Mouse (Mus musculus) thymus, postnatal 14 days (tissue): ENCODE measurements around the gene Camta1.

Experiments used
- DNase-seq: peaks from one replicate; pipeline ENCODE4 v3.0.0; 2021

Gene Camta1

DNA sequence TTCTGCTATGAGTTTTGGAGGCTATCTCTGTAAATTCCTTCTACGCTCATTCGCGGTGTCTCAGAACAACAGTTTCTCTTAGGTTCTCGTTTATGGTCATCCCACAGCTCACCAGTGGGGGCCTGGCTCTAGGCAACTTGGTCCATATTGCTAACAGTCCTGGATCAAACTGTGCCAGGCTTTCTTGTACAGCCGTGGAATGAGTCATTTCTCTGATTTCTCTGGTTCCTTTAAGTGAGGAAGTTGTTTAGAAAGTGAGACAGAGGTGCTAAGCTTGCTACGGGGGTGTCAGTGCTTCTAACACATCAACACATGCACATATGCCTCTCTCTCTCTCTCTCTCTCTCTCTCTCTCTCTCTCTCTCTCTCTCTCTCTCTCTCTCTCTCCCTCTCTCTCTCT is 355.0 kb downstream of the Camta1 start:
- DNase-seq = no peak

DNA sequence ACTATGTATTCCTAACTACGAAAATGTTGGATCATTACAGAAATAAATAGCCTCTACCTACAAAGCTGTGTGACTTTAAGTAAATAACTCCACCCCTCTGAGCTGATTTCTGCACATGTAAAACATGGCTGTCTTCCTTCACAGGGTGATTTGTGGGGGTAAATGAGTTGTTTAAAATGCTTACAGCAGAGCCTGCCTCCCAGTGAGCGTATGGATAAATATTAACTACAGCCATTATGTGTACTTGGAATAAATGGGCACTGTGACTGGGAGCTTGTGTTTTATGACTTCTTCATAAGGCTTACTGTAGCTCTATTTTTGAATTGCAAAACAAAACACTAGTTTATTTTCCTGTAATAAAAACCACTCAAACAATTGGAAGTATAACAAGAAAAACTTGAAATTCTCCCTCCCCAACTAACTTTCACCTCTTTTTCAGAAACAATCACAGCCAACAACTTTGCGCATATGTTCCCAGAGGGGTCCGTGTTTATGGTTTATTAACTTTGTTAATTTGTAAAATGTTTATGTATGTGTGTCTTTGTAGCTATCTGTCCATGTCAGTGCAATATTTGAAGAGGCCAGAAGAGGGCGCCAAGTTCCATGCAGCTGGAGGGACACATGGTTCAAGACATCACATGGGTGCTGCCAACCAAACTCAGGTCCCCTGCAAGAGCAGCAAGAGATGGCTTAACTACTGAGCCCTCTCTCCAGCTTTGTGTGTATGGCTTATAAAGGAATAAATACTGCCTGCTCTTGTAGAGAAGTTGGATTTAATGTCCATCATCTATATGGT is 363.0 kb downstream of the Camta1 start:
- no peak for DNase-seq

DNA sequence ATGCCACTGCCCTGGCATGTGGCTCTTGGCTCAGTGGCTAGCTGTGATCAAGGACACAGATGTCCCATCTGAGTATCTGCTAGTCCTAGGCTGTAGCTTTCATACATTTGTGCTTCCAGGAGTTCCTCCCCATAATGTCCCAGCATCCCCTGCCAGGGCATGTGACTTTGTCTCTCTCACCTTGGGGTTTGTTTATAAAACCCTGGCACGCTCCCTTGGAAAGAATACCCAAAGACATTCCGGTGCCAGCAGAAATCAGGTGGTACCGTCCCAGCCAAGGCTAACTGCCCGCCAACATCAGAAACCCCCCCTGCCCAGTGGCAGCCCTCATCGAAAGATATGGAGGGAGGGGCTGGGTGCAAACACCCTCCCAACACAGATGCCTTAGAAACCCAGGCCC is 365.1 kb downstream of the Camta1 start:
- DNase-seq = no peak

DNA sequence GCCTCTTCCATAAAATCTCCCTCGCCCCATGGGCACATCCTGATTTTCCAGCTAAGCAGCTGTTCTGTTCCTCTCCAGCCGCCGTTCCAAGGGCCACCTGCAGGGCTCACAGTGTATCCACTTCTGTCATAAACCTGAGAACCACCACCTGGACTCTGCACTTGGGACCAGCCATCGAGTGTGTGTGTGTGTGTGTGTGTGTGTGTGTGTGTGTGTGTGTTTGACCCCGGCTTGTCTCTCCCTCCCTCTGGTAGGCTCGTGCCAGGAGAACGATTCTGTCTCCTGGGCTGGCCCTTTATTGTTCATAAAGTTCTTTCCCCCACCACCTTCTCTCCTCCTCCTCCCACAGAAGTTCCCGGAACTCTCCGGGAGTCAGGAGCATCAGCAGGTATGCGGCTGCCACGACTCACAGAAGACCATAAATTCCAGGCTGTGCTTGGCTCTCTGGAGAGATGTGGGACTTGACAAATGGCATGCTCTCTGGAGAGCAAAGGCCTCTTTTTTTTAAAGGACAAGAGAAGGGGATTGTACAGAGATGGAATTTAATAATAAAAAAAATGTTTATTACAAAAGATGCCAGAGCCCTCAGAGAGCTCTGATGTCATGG is 366.3 kb downstream of the Camta1 start:
- DNase-seq = no peak

DNA sequence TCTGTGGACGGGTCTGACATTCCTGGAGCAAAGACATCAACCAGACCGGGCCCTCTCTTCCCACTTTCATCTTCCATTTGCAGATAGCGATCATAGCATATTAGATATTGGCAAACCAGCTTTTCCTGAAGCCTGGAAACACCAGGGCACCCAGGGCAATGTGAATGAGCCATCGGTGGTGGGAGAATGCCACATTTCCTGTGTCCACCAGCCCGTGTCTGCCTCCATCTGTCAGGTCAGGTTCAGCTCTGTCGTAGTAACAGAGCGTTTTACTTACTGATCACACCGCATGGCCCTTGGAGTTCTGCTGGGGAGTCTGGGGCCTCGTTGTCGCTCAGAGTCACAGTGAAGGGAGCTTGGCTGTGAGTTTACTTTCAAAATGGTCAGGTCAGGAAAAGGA is 368.9 kb downstream of the Camta1 start:
- no peak for DNase-seq

DNA sequence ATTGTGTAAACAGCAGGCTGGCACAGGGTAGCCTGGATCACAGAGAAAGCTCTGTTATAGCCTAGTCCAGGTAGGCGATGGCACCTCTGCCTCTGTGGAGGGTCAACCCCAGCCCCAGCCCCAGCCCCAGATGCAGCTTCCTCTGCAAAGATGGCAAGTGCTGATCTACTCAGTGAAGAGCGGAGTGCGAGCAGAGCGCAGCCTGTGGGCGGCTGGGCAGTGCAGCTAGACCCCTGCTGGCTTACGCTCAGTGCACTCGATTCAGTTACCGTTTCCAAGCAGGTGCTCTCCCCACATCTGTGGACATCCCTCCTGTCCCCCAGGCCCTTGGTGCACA is 377.7 kb downstream of the Camta1 start:
- no peak for DNase-seq

DNA sequence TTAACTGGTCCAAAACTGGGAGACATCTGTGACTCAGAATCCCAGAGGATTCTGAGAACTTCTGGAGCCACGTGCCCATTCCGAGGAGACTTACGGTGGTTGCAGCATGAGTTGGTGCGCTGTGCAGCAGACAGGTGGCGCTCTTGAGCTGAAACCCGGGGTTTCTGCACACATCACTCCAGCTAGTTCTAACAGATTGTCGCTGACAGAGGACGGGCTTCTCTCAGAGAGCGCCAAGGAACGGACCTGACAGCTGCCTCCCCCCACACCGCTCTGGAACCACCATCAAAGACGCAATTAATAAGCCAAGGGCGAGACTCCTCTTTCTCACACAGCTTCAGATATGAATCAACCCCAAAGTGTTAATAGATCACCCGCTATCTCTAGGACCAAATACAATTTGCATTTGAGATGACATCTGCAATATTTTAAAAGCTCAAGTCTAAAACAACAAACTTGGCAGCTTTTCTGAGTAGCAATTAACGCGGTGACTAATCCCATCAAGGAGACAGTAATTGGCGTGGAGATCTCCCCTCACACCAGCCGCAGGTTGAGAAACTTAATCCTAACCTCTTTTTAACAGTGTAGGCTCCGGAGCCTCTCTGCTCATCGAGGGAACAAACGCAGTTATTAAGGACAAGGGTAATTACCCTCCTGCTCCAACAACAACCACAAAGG is 378.2 kb downstream of the Camta1 start:
- peak; percentile 14 for DNase-seq

DNA sequence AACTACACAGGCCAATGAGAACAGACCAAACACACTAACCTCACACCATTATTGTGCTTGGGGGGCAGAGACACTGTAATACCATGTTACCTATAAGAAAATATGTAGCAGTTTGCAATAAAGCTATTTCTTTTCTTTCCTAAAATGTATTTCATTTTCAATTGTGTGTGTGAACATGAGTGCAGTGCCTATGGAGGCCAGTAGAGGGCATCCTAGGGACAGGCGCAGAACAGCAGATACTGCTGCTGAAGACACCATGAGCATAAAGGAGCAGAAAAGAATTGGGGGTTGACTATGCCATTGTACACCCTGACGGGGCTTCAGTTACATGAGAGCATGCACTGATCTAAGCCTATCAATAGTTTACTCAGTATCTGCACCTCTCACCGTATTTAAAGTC is 380.7 kb downstream of the Camta1 start:
- DNase-seq = no peak

DNA sequence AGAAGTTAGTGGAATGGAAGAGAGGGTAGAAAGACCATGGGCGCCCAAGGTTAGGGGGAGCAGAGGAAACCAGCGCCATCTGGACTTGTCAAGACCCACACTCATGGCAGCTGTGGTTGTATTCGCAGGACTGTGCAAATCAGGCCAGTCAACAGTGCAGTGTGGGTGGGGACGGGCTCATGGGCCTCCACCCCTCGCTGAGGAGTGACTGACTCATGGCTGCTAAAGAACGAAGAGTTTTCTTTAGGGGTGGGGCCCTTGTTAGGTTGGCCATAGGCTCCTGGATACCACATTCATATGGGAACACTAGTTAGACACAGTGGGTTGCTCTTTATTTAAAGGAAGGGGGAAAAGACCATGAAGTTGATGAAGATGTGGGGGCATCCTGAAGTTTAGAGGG is 383.7 kb downstream of the Camta1 start:
- DNase-seq = no peak

DNA sequence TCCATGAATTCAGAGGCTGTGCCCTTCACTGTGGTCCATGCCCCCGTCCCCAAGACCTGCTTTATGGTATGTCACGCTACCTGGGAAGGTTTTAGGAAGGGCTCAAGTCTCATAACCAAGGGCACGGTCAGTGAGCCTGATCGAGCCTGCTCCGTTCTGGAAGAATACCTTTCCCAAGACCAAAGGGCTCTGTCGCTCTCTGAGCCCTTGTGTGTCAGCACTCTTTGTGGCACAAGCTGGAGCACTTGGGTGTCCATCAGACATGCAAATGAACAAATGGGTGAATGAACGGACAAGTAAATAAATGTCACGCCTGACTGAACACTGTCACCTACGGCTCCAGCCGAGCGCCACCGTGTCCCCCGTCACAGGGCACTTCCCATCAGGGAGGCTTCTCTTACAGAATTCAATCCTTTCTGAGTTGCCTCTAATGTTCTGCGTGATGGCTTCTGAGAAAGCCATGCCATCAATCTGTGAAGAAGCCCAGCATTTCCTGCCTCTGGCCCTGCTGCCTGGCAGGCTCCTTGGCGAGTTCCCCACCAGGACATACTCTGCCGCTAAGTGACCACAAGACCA is 386.7 kb downstream of the Camta1 start:
- DNase-seq = no peak

DNA sequence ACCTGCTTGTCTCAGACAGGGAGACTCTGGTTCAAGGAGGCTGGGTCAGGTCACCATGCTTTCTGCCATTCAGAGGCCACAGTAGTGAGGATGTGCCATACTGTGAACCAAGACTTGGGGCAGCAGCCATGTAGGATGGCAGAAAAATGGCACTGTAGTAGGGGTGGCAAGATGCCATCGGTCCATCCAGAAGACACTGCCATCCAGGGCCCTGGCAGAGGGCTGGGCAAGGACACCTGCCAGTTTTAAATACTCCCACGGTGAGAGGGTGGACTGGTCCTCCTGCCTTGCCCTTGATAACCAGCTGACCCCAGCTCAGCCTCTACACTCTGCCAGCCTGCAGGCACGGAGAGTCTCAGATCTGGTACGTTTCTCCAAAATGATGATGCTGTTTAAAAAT is 389.8 kb downstream of the Camta1 start:
- DNase-seq = no peak

DNA sequence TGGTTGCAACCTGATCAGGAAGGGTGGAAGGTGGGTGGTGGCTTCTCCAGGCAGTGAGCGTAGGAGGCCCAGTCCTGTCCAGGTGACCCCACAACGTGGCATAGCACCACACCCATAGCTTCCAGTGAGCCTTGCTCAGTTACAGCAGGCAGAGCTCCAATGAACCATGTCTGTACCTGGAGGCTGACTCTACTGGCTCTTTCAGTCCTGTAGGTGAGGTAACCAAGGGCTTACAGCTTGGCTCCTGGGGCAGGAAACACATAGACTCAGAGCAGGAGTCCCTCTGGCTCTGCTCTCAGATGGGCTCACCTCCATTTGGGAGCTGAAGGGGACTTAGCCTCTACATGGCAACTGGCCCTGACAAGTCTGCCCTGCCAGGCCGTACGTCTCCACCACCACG is 393.3 kb downstream of the Camta1 start:
- DNase-seq = no peak

DNA sequence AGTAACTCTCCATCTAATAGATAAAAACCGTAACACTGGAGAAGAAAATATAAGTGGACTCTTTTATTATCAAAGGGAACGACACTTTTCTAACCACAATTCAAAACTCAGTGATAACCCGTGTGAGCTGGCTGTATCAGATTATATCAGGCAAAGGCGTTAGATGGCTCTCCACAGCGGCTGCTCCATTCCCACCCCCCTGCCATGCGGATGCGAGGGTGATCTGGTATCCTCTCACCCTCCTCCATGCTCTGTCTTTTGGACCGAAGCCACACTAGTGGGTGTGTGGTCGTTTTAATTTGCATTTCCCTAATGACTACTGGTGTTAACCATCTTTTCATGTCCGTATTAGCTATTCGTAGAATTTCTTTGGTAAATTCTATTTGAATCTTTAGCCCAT is 403.0 kb downstream of the Camta1 start:
- DNase-seq = no peak

DNA sequence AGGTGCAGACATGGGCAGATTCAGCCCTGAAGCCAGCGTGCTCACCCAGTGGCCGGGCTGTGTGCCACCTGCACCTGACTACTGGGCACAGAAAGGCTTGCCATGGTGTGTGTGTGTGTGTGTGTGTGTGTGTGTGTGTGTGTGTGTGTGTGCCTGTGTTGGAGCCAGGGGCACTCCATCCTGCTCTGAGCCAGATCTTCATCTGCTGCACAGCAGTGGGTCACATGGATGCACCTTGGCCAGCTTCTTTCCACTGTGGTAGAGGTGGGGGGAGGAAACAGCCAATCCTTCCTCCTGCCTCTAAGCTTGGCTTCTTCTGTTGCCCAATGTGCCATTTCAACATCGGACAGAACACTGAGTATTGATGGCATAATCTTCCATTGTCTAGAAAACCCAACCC is 407.1 kb downstream of the Camta1 start:
- DNase-seq = no peak

DNA sequence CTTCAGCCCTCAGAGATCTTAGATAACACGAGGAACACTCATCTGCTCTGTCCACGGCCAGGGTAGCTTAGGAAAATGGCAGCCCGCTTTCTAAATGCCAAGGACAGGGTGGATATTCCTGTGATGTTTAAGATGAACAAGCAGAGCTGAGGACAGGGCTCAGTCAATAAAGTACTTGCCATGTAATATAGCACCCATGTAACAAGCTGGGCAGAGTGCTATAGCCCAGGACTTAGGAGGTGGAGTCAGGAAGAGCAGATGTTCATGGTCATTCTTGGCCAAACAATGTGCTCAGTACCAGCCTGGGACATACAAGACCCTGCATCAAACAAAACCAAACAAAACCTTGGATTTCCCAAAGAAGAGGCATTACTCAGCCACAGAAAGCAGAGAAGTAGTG is 407.6 kb downstream of the Camta1 start:
- DNase-seq = no peak

DNA sequence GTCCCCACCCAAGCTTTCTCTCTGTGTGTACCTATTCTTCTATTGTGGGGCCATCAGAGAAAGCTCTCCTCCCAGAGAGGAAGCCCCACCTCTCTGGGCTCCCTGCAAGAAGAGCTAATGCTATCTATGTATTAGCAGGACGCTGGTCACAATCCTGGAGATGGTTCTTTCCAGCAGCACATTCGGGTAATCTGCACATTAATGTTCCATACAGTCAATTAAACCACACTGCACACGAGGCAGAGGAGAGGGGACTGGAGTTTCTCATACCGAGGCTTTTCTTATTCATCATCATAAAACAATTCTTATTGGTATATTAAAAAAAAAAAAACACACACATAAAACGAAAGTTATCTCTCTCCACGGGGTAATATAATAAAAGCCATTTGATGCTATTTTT is 409.8 kb downstream of the Camta1 start:
- DNase-seq = no peak

DNA sequence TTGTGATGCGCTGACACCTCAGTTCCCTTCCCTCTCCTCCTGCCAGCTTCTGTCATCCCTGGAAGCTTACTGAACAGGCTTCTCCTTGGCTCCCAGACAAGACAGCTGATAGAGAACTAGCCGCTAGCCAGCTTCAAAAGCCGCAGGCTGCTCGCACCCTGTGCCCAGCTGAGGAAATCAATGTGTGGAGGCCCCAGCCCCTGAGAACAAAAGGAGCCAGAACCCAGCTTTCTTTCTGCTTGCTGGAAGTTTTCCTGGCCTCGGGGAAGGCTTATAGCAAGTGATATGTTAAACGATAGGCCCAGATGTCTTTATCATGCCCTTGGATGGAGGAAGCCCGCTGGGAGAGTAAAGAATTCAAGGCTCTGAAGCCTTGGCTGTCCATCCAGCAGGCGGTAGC is 411.7 kb downstream of the Camta1 start:
- DNase-seq = no peak

DNA sequence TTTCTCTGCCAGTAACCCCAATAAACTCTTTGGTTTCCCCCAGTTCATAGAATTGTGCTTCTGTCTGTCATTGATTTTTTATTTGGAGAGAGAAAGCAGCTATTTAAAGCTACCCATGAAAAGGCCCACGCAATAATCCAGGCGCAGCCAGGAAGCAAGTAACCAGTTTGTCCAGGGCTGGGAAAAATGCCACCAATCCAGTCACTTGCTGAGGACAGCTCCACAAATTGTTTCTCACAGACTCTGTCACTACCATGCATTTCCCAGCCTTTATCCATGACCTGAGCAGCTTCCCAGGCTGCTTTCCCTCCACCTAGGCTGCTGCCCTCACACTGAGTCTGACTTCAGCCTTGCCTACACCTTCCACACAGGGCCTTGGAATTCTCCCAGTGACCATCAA is 413.3 kb downstream of the Camta1 start:
- DNase-seq = no peak

DNA sequence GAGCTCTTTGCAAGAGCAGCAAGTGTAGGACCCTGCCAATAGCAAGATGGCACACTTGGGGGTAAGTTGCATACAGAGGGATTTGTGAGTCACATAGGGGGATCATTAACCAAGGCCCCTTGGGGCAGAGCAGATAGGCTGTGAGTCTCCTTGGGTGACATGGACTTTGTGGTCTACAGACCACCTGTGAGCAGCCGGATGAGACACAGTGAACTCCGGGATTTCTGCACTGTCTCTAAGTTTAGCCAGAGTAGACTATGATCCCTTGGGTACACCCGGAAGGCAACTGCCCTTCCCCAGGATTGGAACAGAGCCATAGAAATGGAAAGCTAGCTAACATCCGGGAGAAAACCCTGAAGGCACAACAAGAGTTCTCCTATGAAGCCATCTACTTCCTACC is 417.0 kb downstream of the Camta1 start:
- DNase-seq = no peak

DNA sequence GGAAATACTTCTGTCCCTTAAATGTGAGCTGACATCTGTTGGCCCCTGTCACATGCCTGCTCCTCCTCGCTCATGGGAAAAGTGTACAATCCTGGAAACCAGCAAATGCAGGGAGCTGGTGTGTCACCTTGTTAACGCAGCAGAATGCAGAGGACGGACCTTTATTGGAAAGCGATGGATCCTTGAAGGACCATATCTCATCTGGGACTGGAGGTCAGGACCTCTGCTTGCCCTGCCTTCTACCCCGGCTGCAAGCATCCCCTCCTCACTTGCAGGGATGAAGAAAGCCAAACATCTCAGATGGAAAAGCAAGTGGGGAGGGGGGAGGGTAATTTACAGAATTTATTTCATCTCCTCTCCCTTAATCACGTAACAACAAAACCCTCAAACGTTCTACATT is 423.1 kb downstream of the Camta1 start:
- DNase-seq = no peak

DNA sequence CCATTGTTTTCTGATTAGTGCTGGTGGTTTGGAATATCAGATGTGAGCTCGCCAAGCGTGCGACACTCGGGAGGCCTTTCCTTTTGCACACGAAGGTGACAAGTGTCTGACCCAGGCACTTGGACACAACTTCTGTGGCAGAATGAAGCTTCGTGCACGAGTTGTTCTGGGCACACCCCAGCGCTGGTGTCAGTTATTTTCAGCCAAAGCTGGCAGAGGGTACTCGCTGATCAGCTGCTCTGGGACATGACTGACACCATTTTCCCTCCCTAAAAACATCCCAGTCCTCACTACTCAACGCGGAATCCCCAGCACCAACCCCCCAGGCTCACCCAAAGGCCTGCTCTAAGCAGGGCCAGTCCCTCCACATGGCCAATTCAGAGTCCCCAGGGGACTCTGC is 423.8 kb downstream of the Camta1 start:
- DNase-seq = no peak

DNA sequence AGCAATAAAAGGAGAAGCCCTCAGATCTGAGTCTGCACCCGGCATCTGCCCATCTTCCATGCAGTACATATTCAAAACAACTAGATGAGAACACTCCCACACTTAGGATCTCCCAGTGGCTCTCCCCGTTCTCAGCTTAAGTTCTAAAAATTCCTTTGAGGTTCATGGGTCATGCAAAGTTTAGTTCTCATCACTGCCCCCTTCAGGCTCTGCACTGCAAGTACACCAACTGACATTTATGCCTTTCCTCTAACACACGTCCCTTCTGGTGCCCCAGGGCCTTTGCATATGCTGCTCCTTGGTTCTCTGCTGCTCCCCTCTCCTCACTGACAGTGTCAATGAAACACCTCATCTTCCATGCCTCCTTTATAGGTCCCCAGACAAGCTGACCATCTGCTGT is 436.5 kb downstream of the Camta1 start:
- no peak for DNase-seq

DNA sequence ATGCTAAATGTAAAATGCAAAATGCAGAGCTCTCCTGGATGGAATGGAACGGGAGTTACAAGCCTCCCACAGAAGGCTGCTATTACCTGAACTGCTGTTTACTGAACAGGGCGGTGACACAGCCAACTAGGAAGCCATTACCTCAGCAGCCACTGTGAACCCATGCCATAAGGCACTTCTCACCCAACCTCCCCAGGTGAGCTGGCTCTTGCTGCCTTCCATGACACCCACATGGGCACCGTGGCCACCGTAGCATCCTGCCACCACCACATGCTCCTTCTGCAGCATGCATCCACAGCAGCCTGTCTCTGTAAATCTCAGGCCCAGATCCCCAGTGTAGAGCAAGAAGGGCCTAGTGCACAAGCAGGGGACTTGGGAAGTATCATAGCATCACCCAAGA is 438.8 kb downstream of the Camta1 start:
- DNase-seq = no peak

DNA sequence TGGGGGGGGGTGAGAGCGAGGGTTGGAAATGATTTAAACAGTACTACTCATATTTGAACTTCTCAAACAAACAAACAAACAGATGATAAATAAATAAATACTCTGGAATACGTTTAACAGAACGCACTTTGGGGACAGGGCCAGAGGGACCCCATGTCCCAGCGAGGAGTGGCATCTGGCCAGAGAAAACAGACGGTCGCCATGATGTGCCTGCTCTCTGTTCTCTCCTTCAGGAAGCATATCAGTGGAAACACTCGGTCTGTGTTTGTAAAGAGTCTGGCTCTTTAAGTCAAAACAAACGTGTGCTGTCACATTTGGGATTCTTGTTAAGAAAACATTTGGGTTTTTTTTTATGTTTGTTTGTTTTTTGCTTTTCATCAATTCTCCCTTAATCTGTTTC is 439.3 kb downstream of the Camta1 start:
- no peak for DNase-seq
